Mouse (Mus musculus) kidney, adult 9 months (tissue): ENCODE measurements around the gene Epb41l3.

Experiments used
- DNase-seq: peaks from one replicate; pipeline ENCODE4 v3.0.0; 2022

Epb41l3 gene

GRCm38 (mm10) chr17:69255834-69256233, 180.4 kb downstream of the Epb41l3 start:
- DNase-seq, result no peak

DNA sequence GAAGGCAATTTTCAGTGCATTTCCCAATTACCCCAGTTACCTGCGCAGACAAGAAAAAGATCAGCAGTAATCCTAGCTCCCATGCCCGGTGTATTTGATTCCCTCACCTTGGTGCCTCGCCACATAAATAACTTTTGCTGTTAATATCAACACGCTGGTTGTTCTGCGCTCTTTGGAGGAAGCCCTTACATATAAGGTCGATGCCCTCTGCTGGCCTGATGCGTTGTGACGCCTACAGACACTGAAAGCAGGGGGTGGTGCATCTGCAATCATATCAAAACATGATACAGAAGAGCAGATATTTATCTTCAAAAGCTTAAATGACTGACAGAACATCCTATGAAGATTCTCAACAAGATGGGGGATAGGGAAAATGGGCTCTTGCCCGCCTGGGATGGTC, 181.0 kb downstream of the Epb41l3 start:
- DNase-seq, result no peak

- DNase-seq, result no peak
Observed at GRCm38 (mm10) chr17:69263810-69264565, 188.5 kb downstream of the Epb41l3 start.

- no peak for DNase-seq
Observed at GRCm38 (mm10) chr17:69265171-69265570, 189.7 kb downstream of the Epb41l3 start.

DNA sequence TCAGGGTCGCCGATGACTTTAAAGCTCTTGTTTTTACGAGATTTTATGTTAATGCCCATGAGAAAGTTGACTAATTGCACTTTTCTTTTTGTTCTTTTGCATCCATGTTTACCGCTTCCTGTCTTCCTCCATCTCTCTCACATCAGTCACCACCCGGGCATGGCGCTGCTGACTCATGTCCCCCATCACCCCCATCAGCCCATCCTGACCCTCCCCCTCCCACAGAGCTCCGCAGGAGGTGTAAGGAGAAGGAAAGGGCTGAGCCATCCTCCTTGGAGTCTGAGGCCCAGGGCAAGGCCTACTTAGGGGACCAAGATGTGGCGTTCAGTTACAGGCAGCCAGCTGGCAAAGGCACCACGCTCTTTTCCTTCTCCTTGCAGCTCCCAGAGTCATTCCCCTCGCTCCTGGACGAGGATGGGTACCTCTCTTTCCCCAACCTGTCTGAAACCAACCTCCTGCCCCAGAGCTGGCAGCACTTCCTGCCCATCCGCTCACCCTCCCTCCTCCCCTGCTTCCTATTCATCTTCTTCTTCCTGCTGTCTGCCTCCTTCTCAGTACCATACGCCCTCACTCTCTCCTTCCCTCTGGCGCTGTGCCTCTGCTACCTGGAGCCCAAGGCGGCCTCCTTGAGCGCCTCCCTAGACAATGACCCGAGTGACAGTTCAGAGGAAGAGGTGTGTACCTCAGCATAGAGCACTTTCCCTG, 190.4 kb downstream of the Epb41l3 start:
- DNase-seq, result no peak

GRCm38 (mm10) chr17:69266936-69267335, 191.5 kb downstream of the Epb41l3 start:
- no peak for DNase-seq

GRCm38 (mm10) chr17:69267526-69267925, 192.0 kb downstream of the Epb41l3 start:
- no peak for DNase-seq

GRCm38 (mm10) chr17:69277362-69277761, 201.9 kb downstream of the Epb41l3 start:
- no peak for DNase-seq

- DNase-seq, result no peak
Observed at GRCm38 (mm10) chr17:69284511-69284910, 209.0 kb downstream of the Epb41l3 start.

GRCm38 (mm10) chr17:69288130-69288529, 212.6 kb downstream of the Epb41l3 start:
- DNase-seq, result no peak

- DNase-seq, result no peak
Observed at GRCm38 (mm10) chr17:69290272-69290671, 214.8 kb downstream of the Epb41l3 start.

GRCm38 (mm10) chr17:69301552-69301951, 226.1 kb downstream of the Epb41l3 start:
- DNase-seq, result no peak

DNA sequence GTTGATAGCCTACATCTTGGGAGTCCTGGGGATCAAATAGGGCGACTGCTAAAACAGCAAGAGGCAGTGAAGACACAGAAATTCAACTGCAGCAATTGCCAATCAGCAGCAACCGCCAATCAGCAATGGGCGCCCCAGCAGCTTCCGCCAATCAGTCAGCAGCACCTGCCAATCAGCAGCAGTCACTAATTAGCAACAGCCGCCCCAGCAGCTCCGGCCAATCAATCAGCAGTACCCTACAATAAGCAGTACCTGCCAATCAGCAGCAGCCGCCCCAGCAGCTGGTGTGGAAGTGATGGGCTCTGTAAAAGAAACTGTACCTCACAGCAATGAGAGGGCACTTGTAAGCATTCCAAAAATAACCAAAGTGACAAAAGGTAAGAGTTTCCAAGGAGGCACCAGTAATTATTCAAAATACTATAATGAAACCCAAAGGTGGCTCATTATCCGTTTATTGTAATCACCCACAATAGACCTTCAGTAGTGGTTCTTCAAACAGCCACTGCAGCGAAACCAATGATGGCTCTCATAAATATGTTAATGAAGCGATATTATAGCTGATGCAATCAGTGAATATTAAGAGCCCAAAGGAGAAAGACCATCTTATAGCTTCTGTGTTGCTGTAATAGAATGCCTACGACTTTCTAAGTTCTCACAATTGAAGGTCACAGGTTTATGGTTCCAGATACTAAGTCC, 228.2 kb downstream of the Epb41l3 start:
- no peak for DNase-seq

DNA sequence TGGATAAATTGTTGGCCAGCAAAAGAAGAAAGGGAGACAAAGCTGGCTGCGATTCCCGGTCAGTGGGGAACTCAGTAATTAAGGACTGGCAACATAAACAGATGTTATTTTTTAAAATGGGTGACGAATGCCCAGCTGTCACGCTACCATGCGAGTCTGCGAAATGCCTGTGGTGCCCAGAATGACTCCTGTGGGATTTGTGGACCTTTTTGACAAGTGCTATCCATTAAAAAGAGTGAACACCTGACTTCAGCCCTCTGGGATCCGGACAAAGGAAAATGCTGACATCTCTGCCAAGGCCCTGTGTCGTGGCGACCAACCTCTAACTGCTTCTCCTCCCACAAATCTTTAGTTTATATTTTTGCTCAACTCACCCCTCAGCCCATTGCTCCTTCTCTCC, 232.2 kb downstream of the Epb41l3 start:
- no peak for DNase-seq

DNA sequence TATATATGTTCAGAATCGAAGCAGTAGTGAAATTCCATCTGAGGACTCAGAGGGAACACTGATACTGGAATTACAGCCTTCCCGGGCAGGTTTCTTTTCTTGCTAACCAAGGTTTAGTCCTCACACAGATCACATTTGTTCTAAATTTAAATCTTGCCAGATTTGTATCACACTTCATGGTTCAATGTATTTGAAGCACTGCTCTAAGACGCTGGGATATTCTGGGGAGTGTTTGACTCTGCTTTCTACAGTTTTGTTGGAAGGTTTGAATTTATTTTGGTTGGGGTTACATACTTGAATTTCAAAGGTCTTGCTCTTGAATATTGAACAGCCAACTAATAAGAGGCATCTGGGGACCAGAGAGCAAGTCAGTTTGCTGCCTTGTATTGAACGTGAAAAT, 234.4 kb downstream of the Epb41l3 start:
- no peak for DNase-seq

- DNase-seq, result no peak
Observed at GRCm38 (mm10) chr17:69320496-69320895, 245.0 kb downstream of the Epb41l3 start.

GRCm38 (mm10) chr17:69322721-69323120, 247.2 kb downstream of the Epb41l3 start:
- DNase-seq, result no peak
